Mouse (Mus musculus) cortical plate, adult 2 months (tissue): ENCODE measurements around the gene Tnr.

Source experiments
- CTCF ChIP-seq: fragments of 200-500 bp; IDR thresholded peaks from 2 replicates; pipeline ENCODE4 v1.5.1; 2011; ENCODE audit warnings: mild to moderate bottlenecking, control low read depth, low read length; ENCODE audit not compliant: insufficient read depth; ENCODE audit errors: extremely low read depth
- POLR2A ChIP-seq: fragments of 200-500 bp; IDR thresholded peaks from 2 replicates; pipeline ENCODE4 v1.6.1; 2011; ENCODE audit warnings: mild to moderate bottlenecking, low read length, control low read depth; ENCODE audit not compliant: insufficient read depth; ENCODE audit errors: extremely low read depth

- TF ChIP-seq CTCF = no peak
- no peak for TF ChIP-seq POLR2A
These were observed 251.6 kb downstream of the Tnr start for GRCm38 (mm10) chr1:159775168-159775567.
